Mouse (Mus musculus) thymus, adult 2 months (tissue): ENCODE measurements around the gene Usp39. TPM values are rescaled to one million over a fixed set of nuclear protein-coding genes. Genes with fewer than 3 reads are reported as not detected.

Source experiments
- DNase-seq: peaks from one replicate; pipeline ENCODE4 v3.0.0; 2021
- H3K27ac ChIP-seq: fragments of 200-500 bp; 2 replicates; pipeline ENCODE4 v1.5.1; 2012; ENCODE audit warnings: low read length, control low read depth; ENCODE audit not compliant: control insufficient read depth, insufficient read depth
- H3K27me3 ChIP-seq: fragments of 200-500 bp; 2 replicates; pipeline ENCODE4 v1.6.1; 2012; ENCODE audit warnings: mild to moderate bottlenecking, low read length, moderate library complexity, mixed read lengths; ENCODE audit not compliant: control insufficient read depth, insufficient read depth
- H3K36me3 ChIP-seq: fragments of 200-500 bp; 2 replicates; pipeline ENCODE4 v1.6.1; 2012; ENCODE audit warnings: mild to moderate bottlenecking, low read length, moderate library complexity; ENCODE audit not compliant: control insufficient read depth, insufficient read depth
- H3K4me1 ChIP-seq: fragments of 200-500 bp; replicated peaks from 2 replicates; pipeline ENCODE4 v1.6.1; 2012; ENCODE audit warnings: low read length; ENCODE audit not compliant: control insufficient read depth, insufficient read depth
- H3K4me3 ChIP-seq: fragments of 200-500 bp; 2 replicates; pipeline ENCODE4 v1.5.1; 2012; ENCODE audit warnings: mild to moderate bottlenecking, low read length, control low read depth, moderate library complexity; ENCODE audit not compliant: control insufficient read depth, insufficient read depth
- CTCF ChIP-seq: fragments of 200-500 bp; IDR thresholded peaks from 2 replicates; pipeline ENCODE4 v1.5.1; 2012; ENCODE audit warnings: mild to moderate bottlenecking, control low read depth, low read length, moderate library complexity, borderline replicate concordance; ENCODE audit not compliant: control insufficient read depth, poor library complexity, insufficient read depth; ENCODE audit errors: extremely low read depth
- POLR2A ChIP-seq: fragments of 200-500 bp; IDR thresholded peaks from 2 replicates; pipeline ENCODE4 v1.6.1; 2012; ENCODE audit warnings: mild to moderate bottlenecking, low read length, control low read depth, moderate library complexity; ENCODE audit not compliant: control insufficient read depth, poor library complexity, insufficient read depth; ENCODE audit errors: extremely low read depth
- WGBS: fragments of 180-500 bp; shearing (Covaris S2); methylation state at CpG from one replicate; pipeline ENCODE4 v1.1.7; 2018; 5-methylcytosine and 5-hydroxymethylcytosine counted together
- polyA plus RNA-seq: library from polyadenylated mRNA; depleted of rRNA; stranded (reverse); fragments of >200 nt; gene quantifications from 2 replicates; pipeline ENCODE4 v1.2.3, GENCODE M21; 2012

Usp39 gene
- polyA plus RNA-seq, 1 experiment = 35.6 TPM

DNA sequence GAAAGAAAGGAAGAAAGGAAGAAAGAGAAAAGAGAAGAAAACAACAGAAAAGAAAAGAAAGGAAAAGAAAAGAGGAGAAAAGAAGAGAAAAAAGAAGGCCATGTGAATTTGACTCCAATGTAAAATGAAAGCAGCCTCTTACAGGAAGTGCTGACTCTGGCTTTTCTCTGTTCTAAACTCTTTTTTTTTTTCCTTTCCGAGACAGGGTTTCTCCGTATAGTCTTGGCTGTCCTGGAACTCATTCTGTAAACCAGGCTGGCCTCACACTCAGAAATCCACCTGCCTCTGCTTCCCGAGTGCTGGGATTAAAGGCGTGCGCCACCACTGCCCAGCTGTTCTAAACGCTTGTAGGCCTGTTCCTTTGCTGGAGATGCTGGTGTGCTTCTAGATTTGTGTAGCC is 37.5 kb upstream of the Usp39 start:
- H3K4me3 ChIP-seq = no peak overlapping the region
- DNase-seq = no peak
- H3K27ac ChIP-seq = peak overlapping the region; percentile 68; the same call in 1 of the 2 replicates
- 52% methylated on average over 6 of the region's 6 CpGs for WGBS
- H3K27me3 ChIP-seq = no peaks in the 10 kb centered on the region
- TF ChIP-seq CTCF (no peak), POLR2A (no peak)
- peaks cover 20% of the 10 kb centered on the region for H3K4me1 ChIP-seq
- peaks cover 3% of the 10 kb centered on the region; the same call in 1 of the 2 replicates for H3K36me3 ChIP-seq

DNA sequence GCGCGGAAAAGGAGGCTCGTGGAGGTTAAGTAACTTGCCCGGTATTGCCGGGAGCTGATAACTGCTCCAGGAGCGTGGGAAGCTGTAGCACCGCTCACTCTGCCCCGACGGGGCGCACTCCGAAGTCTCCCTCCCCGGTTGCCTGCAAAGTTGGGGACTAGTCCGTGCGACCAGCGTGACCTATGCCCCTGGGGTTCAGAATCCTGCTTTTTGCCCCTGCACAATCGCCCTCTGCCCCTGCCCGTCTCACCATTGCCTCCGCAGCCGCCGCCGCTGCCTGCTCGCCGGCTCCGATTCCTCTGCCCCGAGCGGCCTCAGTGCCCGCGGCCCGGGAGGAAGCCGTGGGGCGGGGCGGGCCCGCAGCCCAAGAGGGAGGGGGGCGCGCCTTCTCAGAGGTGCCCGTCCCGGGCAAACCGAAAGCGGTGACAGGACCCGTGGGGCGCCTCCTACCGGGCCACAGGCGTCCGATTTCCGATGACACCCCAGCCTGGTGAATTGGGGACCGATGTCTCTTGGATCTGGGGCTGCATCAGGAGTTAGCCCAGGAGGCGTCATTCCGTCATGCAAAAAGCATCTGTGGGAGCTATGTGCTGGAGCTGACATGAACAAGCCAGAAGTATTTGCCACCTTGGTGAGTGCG is 35.3 kb upstream of the Usp39 start, which contains the start of gene Vamp5:
Gene Vamp5 (minus strand): TSS at position 338 of the 640 bp plus-strand sequence.
- Histone ChIP-seq H3K4me1 (peaks cover 22% of the 10 kb centered on the region), H3K27me3 (no peaks in the 10 kb centered on the region), H3K36me3 (peaks cover 1% of the 10 kb centered on the region; the same call in 1 of the 2 replicates), H3K4me3 (peak within 1 kb of the TSS; percentile 63), H3K27ac (no peak within 1 kb of the TSS; the same call in 1 of the 2 replicates)
- peak; percentile 42; the same call in 1 of the 2 replicates for TF ChIP-seq POLR2A
- peak; percentile 80; the same call in 1 of the 2 replicates for TF ChIP-seq CTCF
- WGBS = 1% methylated on average over 49 of the region's 49 CpGs
- peak; percentile 94 for DNase-seq

DNA sequence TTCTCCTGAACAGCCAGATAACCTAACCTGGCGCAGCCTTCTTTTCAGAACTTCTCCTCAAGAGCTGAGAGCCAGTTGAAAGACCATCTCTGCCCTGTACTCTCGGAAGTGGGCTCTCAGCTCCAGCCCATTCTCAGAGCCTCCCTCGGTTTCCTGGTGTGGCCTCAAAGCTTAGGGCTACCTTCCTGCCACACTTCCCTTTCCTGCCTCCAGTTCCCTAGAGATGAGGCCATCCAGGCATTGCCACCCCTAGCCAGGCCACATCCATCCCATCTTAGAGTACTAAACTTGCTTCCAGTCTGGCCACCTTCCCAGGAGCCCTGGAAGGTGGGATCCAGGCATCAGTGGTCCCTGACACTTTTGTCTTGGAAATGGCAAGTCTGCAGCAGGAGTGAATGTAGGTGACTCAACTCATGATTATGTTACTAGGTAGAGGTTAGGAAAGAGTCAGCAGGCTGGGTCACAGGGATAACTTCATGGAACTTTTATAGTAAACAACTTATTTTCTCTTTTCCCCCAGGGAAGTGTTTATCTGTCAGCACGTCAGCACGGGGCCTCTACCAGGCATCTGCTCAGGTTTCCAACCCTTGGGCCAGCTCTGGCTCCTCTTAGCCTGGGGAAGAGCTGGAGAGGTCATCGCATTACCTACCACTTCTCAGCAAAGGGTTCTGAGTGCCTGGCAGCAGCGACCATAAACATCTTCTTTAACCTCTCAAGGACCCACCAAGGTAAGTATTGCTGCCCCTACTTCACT is 34.6 kb upstream of the Usp39 start:
- Histone ChIP-seq H3K27me3 (no peaks in the 10 kb centered on the region), H3K4me1 (peaks cover 28% of the 10 kb centered on the region), H3K27ac (no peak overlapping the region), H3K36me3 (no peaks in the 10 kb centered on the region), H3K4me3 (peak overlapping the region; percentile 63)
- 30% methylated on average over 7 of the region's 7 CpGs for WGBS
- DNase-seq = no peak
- no peak for TF ChIP-seq CTCF
- TF ChIP-seq POLR2A = no peak

DNA sequence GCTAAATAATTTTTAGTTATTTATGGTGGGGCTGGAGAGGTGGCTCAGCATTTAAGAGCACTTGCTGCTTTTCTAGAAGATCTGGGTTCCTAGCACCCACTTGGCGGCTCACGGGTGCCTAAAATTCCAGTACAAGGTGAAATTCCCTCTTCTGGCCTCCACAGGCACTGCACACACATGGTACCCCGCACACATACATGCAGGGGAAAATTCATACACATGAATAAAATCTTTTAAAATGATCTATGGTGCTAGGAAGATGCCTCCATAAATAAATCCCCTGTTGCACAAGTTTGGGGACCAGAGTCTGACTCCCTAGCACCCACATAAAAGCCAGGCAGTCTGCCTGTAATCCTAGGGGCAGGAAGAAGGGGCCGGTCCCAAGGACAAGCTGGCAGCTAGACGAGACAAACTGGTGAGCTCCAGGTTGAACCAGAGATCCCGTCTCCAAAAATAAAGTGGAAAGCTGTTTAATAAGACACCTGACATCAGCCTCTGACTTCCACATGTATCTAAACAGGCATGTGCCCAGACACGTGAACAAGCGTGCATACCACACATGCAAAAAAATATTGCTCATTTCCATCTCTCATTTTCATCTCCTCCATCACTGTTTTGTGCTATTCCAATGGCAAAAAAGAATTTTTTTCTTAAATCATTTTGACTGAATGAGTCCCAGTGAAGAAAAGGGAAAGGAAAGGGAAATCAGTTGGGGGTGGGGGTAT is 33.7 kb upstream of the Usp39 start:
- no peak for DNase-seq
- TF ChIP-seq CTCF (no peak), POLR2A (no peak)
- 91% methylated on average over 8 of the region's 8 CpGs for WGBS
- Histone ChIP-seq H3K4me1 (peaks cover 33% of the 10 kb centered on the region), H3K36me3 (no peaks in the 10 kb centered on the region), H3K4me3 (no peak overlapping the region), H3K27ac (no peak overlapping the region), H3K27me3 (no peaks in the 10 kb centered on the region)

DNA sequence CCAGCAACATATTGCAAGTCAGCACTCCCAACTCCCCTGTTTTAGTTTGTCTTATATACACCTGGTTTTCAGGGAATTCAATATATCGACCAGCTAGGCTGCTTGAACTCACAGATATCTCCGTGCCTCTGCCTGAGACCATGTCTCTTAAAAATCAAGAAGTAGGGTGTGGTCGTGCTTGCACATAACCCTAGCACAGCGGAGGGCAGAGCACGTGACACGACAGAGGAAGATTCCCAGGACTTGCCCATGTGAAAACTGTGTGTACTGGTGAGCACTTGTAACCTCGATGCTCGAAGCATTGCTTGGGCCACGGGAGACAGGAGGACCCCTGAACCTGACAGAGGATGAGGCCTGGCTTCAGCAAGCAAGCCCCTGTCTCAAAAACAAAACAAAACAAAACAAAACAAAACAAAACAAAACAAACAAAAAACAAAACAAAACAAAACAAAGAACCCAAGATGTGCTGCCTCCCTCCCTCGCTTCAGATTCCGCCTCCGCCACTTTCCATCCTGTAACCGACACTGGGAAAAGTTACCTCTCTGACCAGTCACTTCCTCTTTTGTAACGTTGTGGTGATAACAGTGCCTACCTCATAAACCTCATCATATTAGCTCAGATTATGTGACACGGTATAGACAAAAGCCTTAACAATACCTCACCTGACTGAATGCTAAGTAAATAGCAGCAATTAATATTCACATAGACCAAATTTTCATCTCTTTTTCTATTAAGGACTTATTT is 30.0 kb upstream of the Usp39 start:
- 19% methylated on average over 15 of the region's 15 CpGs for WGBS
- Histone ChIP-seq H3K4me1 (peaks cover 19% of the 10 kb centered on the region), H3K36me3 (no peaks in the 10 kb centered on the region), H3K27ac (peak overlapping the region; percentile 7; the same call in 1 of the 2 replicates), H3K4me3 (no peak overlapping the region), H3K27me3 (no peaks in the 10 kb centered on the region)
- no peak for DNase-seq
- TF ChIP-seq POLR2A (no peak), CTCF (no peak)

DNA sequence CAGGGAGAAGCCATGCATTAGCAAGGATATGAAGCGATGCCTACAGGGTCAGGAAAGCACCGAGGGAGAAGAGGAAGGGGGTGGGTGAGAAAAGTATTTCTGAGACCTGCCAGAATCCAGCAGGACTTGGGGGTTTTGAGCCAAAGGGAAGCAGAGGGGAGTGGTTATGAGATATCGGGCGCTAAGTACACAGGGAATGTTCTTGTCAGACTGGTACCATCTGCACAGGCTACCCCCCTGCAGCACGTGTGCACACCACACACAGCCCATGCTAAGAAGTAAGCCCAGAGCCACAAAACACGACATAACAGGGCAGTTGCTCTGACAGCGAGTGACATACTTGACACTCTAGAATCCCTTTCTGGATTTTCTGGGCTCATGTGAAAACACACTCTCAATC is 29.2 kb upstream of the Usp39 start:
- Histone ChIP-seq H3K27ac (no peak overlapping the region), H3K27me3 (no peaks in the 10 kb centered on the region), H3K4me1 (peaks cover 13% of the 10 kb centered on the region), H3K4me3 (no peak overlapping the region), H3K36me3 (no peaks in the 10 kb centered on the region)
- WGBS = 69% methylated on average over 7 of the region's 7 CpGs
- no peak for TF ChIP-seq CTCF
- no peak for TF ChIP-seq POLR2A
- DNase-seq = no peak

DNA sequence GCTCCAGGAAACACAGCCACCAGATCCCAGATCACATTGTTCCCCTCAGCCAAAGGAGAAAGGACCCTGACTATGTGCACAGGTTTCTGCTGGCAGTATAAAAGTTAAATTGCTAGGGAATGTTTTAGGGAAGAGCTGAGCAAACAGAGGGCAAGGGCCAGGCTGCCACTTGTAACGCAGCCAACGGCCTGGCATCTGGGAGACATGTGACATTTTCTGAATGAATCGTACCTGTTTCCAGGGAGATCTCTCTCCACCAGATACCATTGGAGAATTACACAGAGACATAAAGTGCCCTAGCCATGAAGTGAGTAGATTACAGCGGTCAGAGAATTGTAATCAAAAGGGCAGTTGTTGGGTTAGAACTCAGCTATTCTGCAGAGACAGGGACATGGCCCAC is 28.2 kb upstream of the Usp39 start:
- no peak for TF ChIP-seq CTCF
- no peak for TF ChIP-seq POLR2A
- H3K4me1 ChIP-seq = peaks cover 13% of the 10 kb centered on the region
- no peaks in the 10 kb centered on the region for H3K36me3 ChIP-seq
- H3K4me3 ChIP-seq = no peak overlapping the region
- no peaks in the 10 kb centered on the region for H3K27me3 ChIP-seq
- no peak for DNase-seq
- no peak overlapping the region for H3K27ac ChIP-seq
- 97% methylated on average over 4 of the region's 4 CpGs for WGBS
